In genomic region chr12:101957942-101958544, GRCm38 (mm10) we compare ENCODE assay signal across 8 mouse cellular contexts. TPM values are rescaled to one million over a fixed set of nuclear protein-coding genes. Genes with fewer than 3 reads are reported as not detected.
DNase-seq lines count a peak whose midpoint lies in the region; ATAC-seq lines count a peak whose summit lies in the region.

Atxn3 (minus strand) TSS chr12:101958246.

- H3K9ac ChIP-seq in hindbrain, embryonic 13.5 days = peak within 1 kb of the TSS; percentile 87

- WGBS in hindbrain, embryonic 13.5 days = under 1% methylated on average over 54 of the region's 54 CpGs

- H3K27ac ChIP-seq in hindbrain, embryonic 13.5 days = peak within 1 kb of the TSS; percentile 83

- H3K27me3 ChIP-seq in hindbrain, embryonic 13.5 days = no peaks in the 10 kb centered on the region

- H3K4me3 ChIP-seq in hindbrain, embryonic 13.5 days = peak within 1 kb of the TSS; percentile 87

- no peaks in the 10 kb centered on the region for H3K9me3 ChIP-seq in hindbrain, embryonic 13.5 days

- H3K4me1 ChIP-seq in hindbrain, embryonic 13.5 days (replicated peaks) = peaks cover 17% of the 10 kb centered on the region

- peak; percentile 97 for DNase-seq in Muller cell, postnatal 12 days (ENCODE audit: inconsistent ontology term)
- DNase-seq in cerebellum, adult 9-11 months = peak; percentile 96
- peak; percentile 94 to 97 for DNase-seq in frontal cortex, postnatal 10 days (ENCODE audit: low spot score in 2 of 2)
- DNase-seq in layer of hippocampus, postnatal 25 days (ENCODE audit: extremely low spot score in 1 of 2, low spot score in 1 of 2) = peak; percentile 84 to 91
- DNase-seq in lung, postnatal 25 days (ENCODE audit: low spot score) = peak; percentile 97
- DNase-seq in retina, embryonic 14.5 days (ENCODE audit: low spot score) = peak; percentile 94
- peak; percentile 98 for DNase-seq in thymus, postnatal 4 days

- H3K4me2 ChIP-seq in hindbrain, embryonic 13.5 days = peak within 1 kb of the TSS; percentile 73

- peak; percentile 99 for ATAC-seq in hindbrain, embryonic 13.5 days (ENCODE audit: low FRiP score)

- no peaks in the 10 kb centered on the region for H3K36me3 ChIP-seq in hindbrain, embryonic 13.5 days

RNA-seq across cellular contexts. Expression of gene Atxn3, which starts in this region (rescaled TPM):
- polyA plus RNA-seq in hindbrain, embryonic 13.5 days (2015; fragmentation: Nextera tagmentation; extraction: Ambion mirVana) = 12.5 and 13.7 TPM in 2 replicates
- total RNA-seq in layer of hippocampus, postnatal 25 days (2021) = 10 to 100 TPM; 19.3 to 20.4 TPM

Comparison
In these comparisons a context has a peak if more than half of its experiments do, and no peak if none do; other contexts are left out.
1. Peak in every context shown above with its lines: DNase-seq, ATAC-seq, H3K4me3 ChIP-seq and H3K27ac ChIP-seq.